13 mouse cellular contexts compared by ENCODE assay signal in the genomic region with DNA sequence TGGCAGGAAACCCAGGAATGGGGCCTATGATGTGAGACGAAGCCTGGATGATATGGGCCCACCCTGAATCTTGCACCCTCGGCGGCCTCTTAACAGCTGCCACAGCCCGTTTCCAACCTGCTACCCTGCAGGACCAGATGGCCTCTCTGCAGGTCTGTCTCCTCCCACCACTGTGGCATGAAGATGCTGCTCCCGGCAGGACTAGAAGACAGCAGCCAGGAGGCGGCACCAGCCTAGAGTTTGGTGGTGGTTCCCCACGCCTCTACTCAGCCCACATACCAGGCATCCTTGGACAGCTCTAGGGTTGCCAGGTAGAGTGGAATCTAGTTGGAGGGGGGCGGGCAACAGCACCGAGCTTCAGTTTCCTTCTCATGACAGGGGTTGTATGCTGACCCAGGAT.
A peak's percentile ranks its signal among the peaks of the same experiment; 100 is the strongest.
DNase-seq lines count a peak whose midpoint lies in the region; ATAC-seq and TF ChIP-seq lines count a peak whose summit lies in the region.
"Had no signal": no experiment of that assay in that cellular context is flagged by ENCODE, and none has a peak within 500 bp of the region (broad histone marks: within the 10 kb centered on the region; RNA-seq: fewer than 3 reads in every experiment).

No protein-coding gene starts in this region.

- H3K27ac ChIP-seq in hindbrain, postnatal 0 days: 0 out of 2 replicates have a peak overlapping the region, but pooled peaks have one; percentile 50
- H3K27ac ChIP-seq in hindbrain, embryonic 11.5 days (ENCODE audit: low read depth, low read length): no peak overlapping the region
- H3K27ac ChIP-seq in midbrain, postnatal 0 days (ENCODE audit: low read depth, low read length): no peak overlapping the region
- H3K27ac ChIP-seq in midbrain, embryonic 14.5 days (replicated peaks; ENCODE audit: low read depth, low read length): no peak overlapping the region
- no peak overlapping the region for H3K27ac ChIP-seq in kidney, embryonic 14.5 days (ENCODE audit: low read depth, low read length)
- H3K27ac ChIP-seq: forebrain, embryonic 12.5 days; heart, adult 2 months; liver, embryonic 14.5 days had no signal

- H3K4me1 ChIP-seq in hindbrain, postnatal 0 days (ENCODE audit: insufficient read depth, low read length): no peaks in the 10 kb centered on the region
- H3K4me1 ChIP-seq in hindbrain, embryonic 11.5 days (replicated peaks; ENCODE audit: control insufficient read depth, insufficient read depth, low read length): no peaks in the 10 kb centered on the region
- H3K4me1 ChIP-seq in midbrain, postnatal 0 days (ENCODE audit: insufficient read depth, low read length): no peaks in the 10 kb centered on the region
- H3K4me1 ChIP-seq in midbrain, embryonic 14.5 days (ENCODE audit: control insufficient read depth, insufficient read depth, low read length): no peaks in the 10 kb centered on the region
- H3K4me1 ChIP-seq in kidney, embryonic 14.5 days (ENCODE audit: control insufficient read depth, insufficient read depth, low read length): no peaks in the 10 kb centered on the region
- H3K4me1 ChIP-seq: forebrain, embryonic 12.5 days; megakaryocyte, embryonic 14.5 days had no signal

- DNase-seq in hindbrain, postnatal 0 days (ENCODE audit: low spot score): peak; percentile 59
- no peak for DNase-seq in hindbrain, embryonic 11.5 days (ENCODE audit: low spot score)
- peak; percentile 57 for DNase-seq in midbrain, postnatal 0 days (ENCODE audit: low spot score)
- DNase-seq in midbrain, embryonic 14.5 days: no peak
- DNase-seq in cerebellum, postnatal 10 days: peak; percentile 82 to 92
- DNase-seq in right cerebral cortex, postnatal 25 days: peak; percentile 30
- DNase-seq in thymus, postnatal 4 days: no peak
- DNase-seq: embryo, embryonic 11 days; heart, adult 2 months had no signal

- H3K27me3 ChIP-seq in hindbrain, postnatal 0 days (ENCODE audit: insufficient read depth, low read length): no peaks in the 10 kb centered on the region
- H3K27me3 ChIP-seq in hindbrain, embryonic 11.5 days (ENCODE audit: control insufficient read depth, insufficient read depth, low read length): no peaks in the 10 kb centered on the region
- H3K27me3 ChIP-seq in midbrain, postnatal 0 days (ENCODE audit: insufficient read depth, low read length): no peaks in the 10 kb centered on the region
- no peaks in the 10 kb centered on the region for H3K27me3 ChIP-seq in midbrain, embryonic 14.5 days (ENCODE audit: control insufficient read depth, insufficient read depth, low read length)
- no peaks in the 10 kb centered on the region for H3K27me3 ChIP-seq in kidney, embryonic 14.5 days (ENCODE audit: control insufficient read depth, insufficient read depth, low read length)
- H3K27me3 ChIP-seq: forebrain, embryonic 12.5 days; megakaryocyte, embryonic 14.5 days had no signal

- WGBS in hindbrain, postnatal 0 days: 56% methylated on average over 9 of the region's 9 CpGs
- 75% methylated on average over 9 of the region's 9 CpGs for WGBS in hindbrain, embryonic 11.5 days
- WGBS in midbrain, postnatal 0 days: 83% methylated on average over 9 of the region's 9 CpGs
- WGBS in midbrain, embryonic 14.5 days: 83% methylated on average over 9 of the region's 9 CpGs
- WGBS in kidney, embryonic 14.5 days: 65% methylated on average over 9 of the region's 9 CpGs

- H3K9ac ChIP-seq in hindbrain, postnatal 0 days (replicated peaks; ENCODE audit: low read length): no peak overlapping the region
- no peak overlapping the region for H3K9ac ChIP-seq in hindbrain, embryonic 11.5 days (ENCODE audit: low read depth, low read length)
- H3K9ac ChIP-seq in midbrain, postnatal 0 days (replicated peaks; ENCODE audit: low read length, poor library complexity, severe bottlenecking): no peak overlapping the region
- no peak overlapping the region for H3K9ac ChIP-seq in midbrain, embryonic 14.5 days (replicated peaks; ENCODE audit: low read length)
- no peak overlapping the region for H3K9ac ChIP-seq in kidney, embryonic 14.5 days (ENCODE audit: low read depth, low read length)
- H3K9ac ChIP-seq: forebrain, embryonic 12.5 days; liver, embryonic 14.5 days had no signal

- H3K4me3 ChIP-seq in hindbrain, postnatal 0 days (ENCODE audit: low read length): no peak overlapping the region
- H3K4me3 ChIP-seq in hindbrain, embryonic 11.5 days (ENCODE audit: low read depth, low read length): no peak overlapping the region
- H3K4me3 ChIP-seq in midbrain, postnatal 0 days (ENCODE audit: low read depth, low read length): no peak overlapping the region
- no peak overlapping the region for H3K4me3 ChIP-seq in midbrain, embryonic 14.5 days (replicated peaks; ENCODE audit: low read depth, low read length)
- H3K4me3 ChIP-seq in kidney, embryonic 14.5 days (ENCODE audit: low read length): no peak overlapping the region
- H3K4me3 ChIP-seq: forebrain, embryonic 12.5 days; heart, adult 2 months had no signal

- ATAC-seq in hindbrain, postnatal 0 days: peak; percentile 65
- no peak for ATAC-seq in hindbrain, embryonic 11.5 days (ENCODE audit: low FRiP score)
- ATAC-seq in midbrain, postnatal 0 days (ENCODE audit: low FRiP score): no peak
- ATAC-seq in midbrain, embryonic 14.5 days (ENCODE audit: low FRiP score, low TSS enrichment): no peak
- ATAC-seq in kidney, embryonic 14.5 days (ENCODE audit: low FRiP score, low TSS enrichment): no peak

- peak; percentile 53; the same call in 1 of the 2 replicates for TF ChIP-seq CTCF in hindbrain, postnatal 0 days (IDR thresholded peaks at IDR 0.05; ENCODE audit: low read depth)
- no peak for TF ChIP-seq CTCF in midbrain, postnatal 0 days (IDR thresholded peaks at IDR 0.05)

- H3K4me2 ChIP-seq in hindbrain, postnatal 0 days (ENCODE audit: low read depth, low read length): no peak overlapping the region
- H3K4me2 ChIP-seq in hindbrain, embryonic 11.5 days (replicated peaks; ENCODE audit: low read depth, low read length): no peak overlapping the region
- H3K4me2 ChIP-seq in midbrain, postnatal 0 days (ENCODE audit: low read depth, low read length, poor library complexity, severe bottlenecking): no peak overlapping the region
- H3K4me2 ChIP-seq in midbrain, embryonic 14.5 days (ENCODE audit: low read length): no peak overlapping the region
- H3K4me2 ChIP-seq in kidney, embryonic 14.5 days (replicated peaks; ENCODE audit: low read depth, low read length): no peak overlapping the region
- H3K4me2 ChIP-seq: forebrain, embryonic 12.5 days had no signal

- H3K36me3 ChIP-seq in hindbrain, postnatal 0 days (ENCODE audit: insufficient read depth, low read length): no peaks in the 10 kb centered on the region
- no peaks in the 10 kb centered on the region for H3K36me3 ChIP-seq in hindbrain, embryonic 11.5 days (ENCODE audit: control insufficient read depth, insufficient read depth, low read length)
- no peaks in the 10 kb centered on the region for H3K36me3 ChIP-seq in midbrain, postnatal 0 days (ENCODE audit: insufficient read depth, low read length)
- H3K36me3 ChIP-seq in midbrain, embryonic 14.5 days (ENCODE audit: control insufficient read depth, insufficient read depth, low read length): no peaks in the 10 kb centered on the region
- H3K36me3 ChIP-seq in kidney, embryonic 14.5 days (ENCODE audit: control insufficient read depth, insufficient read depth, low read length): peaks cover 6% of the 10 kb centered on the region; the same call in 1 of the 2 replicates

- no peaks in the 10 kb centered on the region for H3K9me3 ChIP-seq in hindbrain, postnatal 0 days (ENCODE audit: low read length)
- no peaks in the 10 kb centered on the region for H3K9me3 ChIP-seq in hindbrain, embryonic 11.5 days (ENCODE audit: control insufficient read depth, low read length)
- H3K9me3 ChIP-seq in midbrain, postnatal 0 days (ENCODE audit: low read length): no peaks in the 10 kb centered on the region
- H3K9me3 ChIP-seq in midbrain, embryonic 14.5 days (ENCODE audit: control insufficient read depth, low read length): no peaks in the 10 kb centered on the region
- H3K9me3 ChIP-seq in kidney, embryonic 14.5 days (ENCODE audit: control insufficient read depth, low read length): no peaks in the 10 kb centered on the region
- H3K9me3 ChIP-seq: forebrain, embryonic 12.5 days had no signal

Comparison
In these comparisons a context has a peak if more than half of its experiments do, and no peak if none do; other contexts are left out.
1. DNase-seq: peak in hindbrain, postnatal 0 days (single experiment), midbrain, postnatal 0 days (single experiment), cerebellum, postnatal 10 days (2 of 2) and right cerebral cortex, postnatal 25 days (single experiment); none in hindbrain, embryonic 11.5 days (single experiment), midbrain, embryonic 14.5 days (single experiment) and thymus, postnatal 4 days (single experiment).